Mouse (Mus musculus): ENCODE results near the gene 4921524J17Rik. TPM values are rescaled to one million over a fixed set of nuclear protein-coding genes. Genes with fewer than 3 reads are reported as not detected.

4921524J17Rik gene
- total RNA-seq, 2 experiments from 2014 or later = 17.3 to 19.8 TPM

DNA sequence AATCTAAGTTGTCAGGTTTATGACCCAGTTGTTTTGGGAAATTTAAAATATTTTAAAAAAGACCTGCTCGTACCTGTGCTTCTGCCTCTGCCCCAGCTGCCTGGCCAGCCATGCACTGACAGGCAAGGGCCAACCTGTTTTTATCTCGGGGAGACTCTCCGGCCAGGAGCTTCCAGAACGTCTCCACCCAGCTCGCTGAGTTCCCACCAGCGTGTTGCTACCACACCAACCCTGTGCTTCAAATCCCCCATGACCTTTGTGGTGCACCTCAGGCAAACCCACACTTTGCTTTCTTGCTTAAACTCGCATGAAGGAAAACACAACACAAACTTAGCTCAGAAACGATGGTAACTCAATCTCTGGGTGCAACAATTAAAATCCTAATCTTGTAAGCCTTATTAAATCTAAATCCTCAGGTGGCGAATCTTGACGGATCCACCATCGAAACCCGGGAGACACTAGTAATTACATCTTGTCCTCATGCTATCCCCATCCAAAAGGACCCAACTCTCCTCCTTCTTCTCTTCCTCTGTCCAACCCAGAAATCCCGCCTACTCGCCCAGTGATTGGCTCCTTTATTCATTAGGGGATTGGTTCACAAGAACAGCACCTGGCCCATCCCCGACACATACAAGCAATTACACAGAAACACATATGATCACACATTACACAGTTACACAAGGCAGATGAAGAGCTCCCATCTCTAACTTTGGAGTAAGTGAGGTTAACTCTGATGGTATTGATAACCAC, 13.5 kb upstream of the 4921524J17Rik start:
- no peak for DNase-seq (ENCODE audit: extremely low spot score in 1 of 2, low spot score in 1 of 2)

GRCm38 (mm10) chr8:85444092-85444491, 11.5 kb upstream of the 4921524J17Rik start:
- no peak for DNase-seq (ENCODE audit: extremely low spot score in 1 of 2, low spot score in 1 of 2)

DNA sequence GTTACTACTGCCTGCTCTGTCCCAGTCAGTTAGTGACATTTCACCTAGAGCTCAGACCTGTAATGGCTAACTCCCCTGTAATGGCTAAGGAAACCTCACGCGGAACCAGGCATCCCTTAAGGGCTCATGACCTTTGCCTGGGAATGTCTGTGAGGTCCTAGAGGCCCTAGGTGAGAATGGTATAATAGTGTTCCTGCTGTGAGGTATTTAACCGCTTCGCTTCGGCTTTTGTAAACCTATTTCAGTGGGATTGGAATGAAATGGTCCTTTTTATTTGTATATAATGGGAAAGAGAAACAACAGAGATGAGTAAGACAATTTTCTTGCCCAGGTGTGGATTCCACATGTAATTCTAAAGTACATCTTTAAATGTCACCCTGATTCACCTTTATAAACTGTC, 8.9 kb upstream of the 4921524J17Rik start:
- no peak for DNase-seq (ENCODE audit: extremely low spot score in 1 of 2, low spot score in 1 of 2)

GRCm38 (mm10) chr8:85435736-85436135, 3.1 kb upstream of the 4921524J17Rik start:
- no peak for DNase-seq (ENCODE audit: extremely low spot score in 1 of 2, low spot score in 1 of 2)

DNA sequence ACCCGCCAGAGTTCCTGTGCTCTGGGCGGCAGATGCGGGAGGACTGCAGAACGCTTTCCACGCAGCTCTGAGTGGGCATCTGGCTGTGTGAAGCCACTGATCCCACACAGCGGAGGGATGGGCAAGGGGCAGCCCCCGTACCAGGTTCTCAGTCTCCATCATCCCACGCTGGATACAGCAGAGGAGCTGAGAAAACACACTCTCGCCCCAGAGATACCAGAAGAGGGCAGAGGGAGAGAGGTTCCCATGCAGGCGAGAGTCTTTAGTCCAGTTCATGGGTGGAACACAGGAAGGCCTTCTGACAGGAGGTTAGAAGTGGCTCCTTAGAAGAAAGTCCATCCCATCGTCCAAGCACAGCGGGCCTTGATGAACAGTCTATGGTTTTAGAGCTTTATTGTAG, 2.2 kb upstream of the 4921524J17Rik start:
- no peak for DNase-seq (ENCODE audit: extremely low spot score in 1 of 2, low spot score in 1 of 2)

GRCm38 (mm10) chr8:85433017-85433393, 372 bp upstream of the 4921524J17Rik start:
- DNase-seq (ENCODE audit: extremely low spot score in 1 of 2, low spot score in 1 of 2) = no peak

GRCm38 (mm10) chr8:85431281-85432167, 1.1 kb downstream of the 4921524J17Rik start:
- no peak for DNase-seq (ENCODE audit: extremely low spot score in 1 of 2, low spot score in 1 of 2)

DNA sequence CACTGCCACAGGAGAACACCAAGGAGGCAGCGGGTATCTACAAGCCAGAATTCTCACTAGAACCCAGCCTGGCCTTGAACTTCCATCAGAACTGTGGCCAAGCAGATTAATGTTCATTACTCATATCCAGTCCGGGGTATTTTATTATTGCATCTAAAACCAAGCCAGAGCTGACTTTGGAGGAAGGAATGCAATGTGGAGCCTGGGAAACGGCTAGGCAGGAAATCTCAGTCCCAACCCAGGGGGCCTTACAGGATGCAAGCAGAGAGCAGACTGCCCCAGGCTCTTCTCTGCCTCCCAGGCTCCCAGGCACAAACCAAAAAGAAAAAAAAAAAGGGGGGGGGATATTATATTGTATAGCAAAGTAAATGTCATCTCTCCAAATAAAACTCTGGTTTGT, 1.8 kb downstream of the 4921524J17Rik start:
- no peak for DNase-seq (ENCODE audit: extremely low spot score in 1 of 2, low spot score in 1 of 2)

GRCm38 (mm10) chr8:85429219-85429618, 3.4 kb downstream of the 4921524J17Rik start:
- no peak for DNase-seq (ENCODE audit: extremely low spot score in 1 of 2, low spot score in 1 of 2)

- no peak for DNase-seq (ENCODE audit: extremely low spot score in 1 of 2, low spot score in 1 of 2)
These were observed 5.6 kb downstream of the 4921524J17Rik start for GRCm38 (mm10) chr8:85427026-85427425.

DNA sequence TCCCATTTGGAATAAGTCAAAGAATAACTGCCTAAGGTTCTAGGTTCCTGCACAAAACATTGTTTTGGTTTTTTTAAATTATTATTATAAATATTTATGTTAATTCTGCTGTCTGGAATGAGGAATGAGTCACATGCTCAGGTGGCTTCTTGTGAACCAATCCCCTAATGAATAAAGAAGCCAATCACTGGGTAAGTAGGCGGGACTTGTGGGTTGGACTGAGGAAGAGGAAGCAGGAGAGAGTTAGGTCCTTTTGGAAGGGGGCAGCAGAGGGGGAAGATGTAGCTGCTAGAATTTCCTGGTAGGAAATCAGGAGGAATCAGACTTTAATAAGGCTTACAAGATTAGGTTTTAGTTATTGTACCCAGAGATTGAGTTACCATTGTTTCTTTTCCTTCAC, 11.3 kb downstream of the 4921524J17Rik start:
- no peak for DNase-seq (ENCODE audit: extremely low spot score in 1 of 2, low spot score in 1 of 2)

GRCm38 (mm10) chr8:85408526-85408925, 24.1 kb downstream of the 4921524J17Rik start:
- DNase-seq (ENCODE audit: extremely low spot score in 1 of 2, low spot score in 1 of 2) = no peak

DNA sequence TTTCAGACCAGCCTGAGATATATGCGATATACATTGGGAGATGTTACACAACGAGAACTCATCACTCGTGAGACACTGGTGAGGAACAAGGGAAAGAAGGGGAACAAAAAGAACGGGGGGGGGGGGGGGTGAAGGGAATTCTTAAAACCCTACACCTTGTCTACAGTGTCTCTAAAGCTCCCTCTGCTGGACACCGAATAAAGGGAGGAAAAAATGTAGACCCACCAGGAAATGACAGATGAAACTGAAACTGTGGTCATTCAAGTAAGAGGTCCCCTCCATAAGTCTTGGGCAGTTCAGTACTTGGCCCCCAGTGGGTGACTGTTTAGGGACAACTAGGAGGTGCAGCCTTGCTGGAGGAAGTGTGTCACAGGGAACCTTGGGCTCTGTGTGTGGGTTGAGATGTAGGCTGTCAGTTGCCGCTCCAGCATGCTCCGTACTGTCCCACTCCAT, 24.6 kb downstream of the 4921524J17Rik start:
- DNase-seq (ENCODE audit: extremely low spot score in 1 of 2, low spot score in 1 of 2) = peak in 1 of 2 experiments; percentile 28

DNA sequence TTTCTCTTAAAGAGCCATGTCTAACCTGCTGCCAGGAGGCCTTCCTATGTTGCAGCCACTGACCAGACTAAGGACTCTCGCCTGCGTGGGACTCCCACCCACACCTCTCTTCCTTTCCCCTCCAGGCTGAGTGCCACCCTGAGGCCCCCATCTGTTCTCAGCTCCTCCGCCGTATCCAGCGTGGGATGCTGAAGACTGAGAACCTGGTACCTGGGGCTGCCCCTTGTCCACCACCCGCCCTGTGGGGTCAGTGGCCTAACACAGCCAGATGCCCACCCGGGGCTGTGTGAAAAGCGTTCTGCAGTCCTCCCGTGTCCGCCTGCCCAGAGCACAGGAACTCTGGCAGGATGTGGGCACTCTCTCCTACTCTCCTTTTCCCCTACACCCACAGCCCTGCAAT, 26.7 kb downstream of the 4921524J17Rik start:
- no peak for DNase-seq (ENCODE audit: extremely low spot score in 1 of 2, low spot score in 1 of 2)

- DNase-seq (ENCODE audit: extremely low spot score in 1 of 2, low spot score in 1 of 2) = no peak
These were observed 27.2 kb downstream of the 4921524J17Rik start for GRCm38 (mm10) chr8:85405418-85405817.

- no peak for DNase-seq (ENCODE audit: extremely low spot score in 1 of 2, low spot score in 1 of 2)
These were observed 34.1 kb downstream of the 4921524J17Rik start for GRCm38 (mm10) chr8:85398548-85398947.

DNA sequence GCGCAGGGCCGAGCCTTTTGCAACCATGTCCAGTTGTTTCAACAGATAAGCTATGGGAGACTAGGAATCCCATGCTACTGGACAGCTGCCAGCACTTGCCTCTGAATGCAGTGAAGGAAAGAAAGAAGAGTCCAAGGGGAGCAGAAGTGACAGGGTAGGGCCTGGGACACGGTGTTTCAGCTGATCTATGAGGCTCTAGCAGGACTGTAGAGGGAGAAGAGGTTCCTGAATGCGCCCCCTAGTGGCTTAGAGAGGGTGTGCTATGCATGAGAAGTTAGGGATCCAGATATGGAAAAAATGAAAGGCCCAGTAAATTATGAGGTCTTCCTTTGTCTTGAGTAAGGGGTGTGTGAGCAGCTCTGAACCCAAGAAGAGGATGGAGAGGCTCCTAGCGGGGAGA, 35.1 kb downstream of the 4921524J17Rik start:
- peak in 1 of 2 experiments; percentile 43 for DNase-seq (ENCODE audit: extremely low spot score in 1 of 2, low spot score in 1 of 2)

GRCm38 (mm10) chr8:85396432-85397079, 36.1 kb downstream of the 4921524J17Rik start:
- no peak for DNase-seq (ENCODE audit: extremely low spot score in 1 of 2, low spot score in 1 of 2)

DNA sequence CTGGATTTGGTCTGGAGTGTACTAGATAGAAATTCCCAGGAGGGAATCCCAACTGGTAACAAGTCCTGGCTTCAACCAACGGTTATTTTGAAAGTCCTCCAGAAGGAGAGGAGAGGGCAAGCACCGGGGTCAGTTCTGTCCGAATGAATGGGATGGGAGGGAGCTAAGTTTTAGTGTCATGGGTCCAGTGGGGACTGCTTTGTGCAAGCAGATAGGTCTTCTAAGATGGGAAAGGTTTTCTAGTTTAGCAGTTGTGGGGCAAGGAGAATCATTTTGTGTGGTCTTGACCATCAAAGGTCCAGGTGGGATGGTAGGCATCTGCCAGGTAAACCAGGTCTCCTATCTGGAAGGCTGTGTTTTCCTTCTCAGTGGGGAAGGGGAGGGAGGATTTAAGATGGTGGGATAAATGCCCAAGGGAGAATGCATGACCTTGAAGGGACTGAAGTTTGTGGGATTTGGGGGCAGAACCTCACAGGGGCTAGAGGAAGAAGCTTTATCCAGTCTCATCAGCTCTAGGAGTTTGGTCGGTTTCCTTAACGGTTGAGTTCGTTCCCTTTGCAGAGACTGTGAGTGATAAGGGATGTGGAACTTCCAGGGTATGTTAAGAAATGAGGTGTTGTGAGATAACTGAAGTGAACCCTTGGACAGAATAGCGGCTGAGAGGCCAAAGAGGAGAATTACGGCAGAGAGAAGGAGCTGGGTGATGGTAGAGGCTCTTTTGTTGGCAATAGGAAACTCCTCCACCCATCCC, 36.8 kb downstream of the 4921524J17Rik start:
- DNase-seq (ENCODE audit: extremely low spot score in 1 of 2, low spot score in 1 of 2) = no peak

GRCm38 (mm10) chr8:85395017-85395416, 37.6 kb downstream of the 4921524J17Rik start:
- no peak for DNase-seq (ENCODE audit: extremely low spot score in 1 of 2, low spot score in 1 of 2)
